Mouse (Mus musculus): ENCODE measurements around the gene Eef1akmt2. TPM values are rescaled to one million over a fixed set of nuclear protein-coding genes. Genes with fewer than 3 reads are reported as not detected.

Gene Eef1akmt2
- total and polyA plus RNA-seq, 3 experiments, result 5.1 to 27.9 (median 19.5) TPM

DNA sequence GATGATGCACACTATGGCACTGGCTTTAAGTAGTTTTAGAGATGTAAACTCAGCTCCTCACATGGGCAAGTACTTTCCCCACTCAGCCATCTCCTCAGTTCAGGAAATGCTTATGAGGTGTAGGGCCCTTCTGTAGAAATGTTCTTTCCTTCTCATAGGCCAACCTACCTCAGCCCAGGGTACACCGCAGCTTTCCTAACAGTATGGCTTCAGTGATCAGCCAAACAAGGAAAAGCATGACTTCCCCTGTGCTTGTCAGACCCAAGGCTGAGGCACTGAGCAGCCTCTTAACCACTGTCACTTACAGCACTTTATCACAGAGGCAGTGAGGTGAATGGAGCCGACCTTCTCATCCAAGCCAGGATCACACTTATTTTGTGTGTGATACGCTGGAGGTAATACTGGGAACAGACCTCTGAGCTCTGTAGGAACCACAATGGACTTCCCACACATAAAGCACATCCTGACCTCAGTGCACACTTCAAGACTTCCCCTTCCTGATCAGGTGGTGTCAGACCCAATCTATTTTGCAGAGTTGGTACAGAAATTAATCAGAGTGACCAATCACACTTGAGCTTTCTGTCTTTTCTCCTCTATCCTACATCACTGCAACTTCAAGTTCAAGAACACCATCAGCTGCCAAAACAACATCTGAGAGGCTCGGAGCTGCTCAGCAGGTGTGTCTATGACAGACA is 64.8 kb downstream of the Eef1akmt2 start:
- DNase-seq, result peak; percentile 5

DNA sequence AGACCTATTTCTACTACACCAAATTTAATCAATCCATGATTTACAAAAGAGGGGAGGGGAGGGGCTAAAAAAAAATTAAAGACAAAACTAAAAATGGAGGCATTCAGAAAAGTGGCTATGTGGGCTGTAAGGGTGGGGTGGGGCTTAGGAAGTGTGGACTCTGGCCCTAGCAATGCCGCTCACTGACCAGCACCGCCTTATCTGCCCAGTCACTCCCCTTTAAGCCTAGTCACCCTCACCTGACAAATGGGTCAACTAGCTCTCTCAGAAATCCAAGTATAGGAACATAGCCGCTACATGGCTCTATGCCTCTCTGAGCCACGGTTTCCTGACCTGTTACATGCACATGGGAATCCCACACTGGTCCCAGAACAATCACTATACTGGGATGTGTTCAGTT is 65.5 kb downstream of the Eef1akmt2 start:
- no peak for DNase-seq

GRCm38 (mm10) chr7:132786522-132786921 is 66.0 kb downstream of the Eef1akmt2 start:
- no peak for DNase-seq

- DNase-seq, result no peak
Measured at GRCm38 (mm10) chr7:132786011-132786410, 66.5 kb downstream of the Eef1akmt2 start.

GRCm38 (mm10) chr7:132784101-132784500 is 68.4 kb downstream of the Eef1akmt2 start:
- DNase-seq, result peak; percentile 12

DNA sequence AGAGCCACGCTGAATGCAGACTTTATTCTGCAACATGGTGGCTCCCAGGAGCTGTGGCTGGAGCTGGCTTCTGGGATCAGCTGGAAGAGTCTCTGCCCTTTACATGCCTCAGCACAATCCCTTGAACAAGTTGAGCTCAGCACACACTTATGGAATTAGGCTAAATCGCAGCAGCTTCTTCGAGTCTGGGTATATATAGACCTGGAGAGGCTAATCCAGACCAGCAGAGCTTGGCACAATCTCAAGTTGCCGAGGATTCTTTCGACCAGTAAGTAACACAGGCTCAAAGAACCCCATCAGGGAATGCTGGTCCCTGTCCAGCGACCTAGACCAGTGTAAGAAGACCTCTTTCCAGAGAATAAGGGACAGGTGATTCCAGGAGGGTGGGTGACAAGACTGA is 70.6 kb downstream of the Eef1akmt2 start:
- DNase-seq, result no peak

GRCm38 (mm10) chr7:132781130-132781814 is 71.2 kb downstream of the Eef1akmt2 start:
- no peak for DNase-seq

- no peak for DNase-seq
Measured at GRCm38 (mm10) chr7:132780611-132781010, 71.9 kb downstream of the Eef1akmt2 start.

- DNase-seq, result no peak
Measured at GRCm38 (mm10) chr7:132778630-132779029, 73.8 kb downstream of the Eef1akmt2 start.

GRCm38 (mm10) chr7:132777728-132778453 is 74.6 kb downstream of the Eef1akmt2 start:
- DNase-seq, result no peak

Other genes starting within 250 kb of the Eef1akmt2 start
- 10 to 100 TPM; 23.0 to 25.2 TPM for gene Lhpp, start 242.0 kb downstream of the Eef1akmt2 start, total RNA-seq (2021)
- 27.8 and 38.6 TPM in 2 replicates for gene Lhpp, start 242.0 kb downstream of the Eef1akmt2 start, polyA plus RNA-seq (2012; rRNA removed)
- 10 to 100 TPM; 61.1 to 69.5 TPM for gene Fam53b, start 38.8 kb downstream of the Eef1akmt2 start, total RNA-seq (2021)
- gene Fam53b, start 38.8 kb downstream of the Eef1akmt2 start, polyA plus RNA-seq (2012; rRNA removed), result 97.5 and 140 TPM in 2 replicates
- gene Abraxas2, start 6.6 kb upstream of the Eef1akmt2 start, total RNA-seq (2021), result 10 to 100 TPM; 29.3 to 44.1 TPM
- 5.8 and 8.3 TPM in 2 replicates for gene Abraxas2, start 6.6 kb upstream of the Eef1akmt2 start, polyA plus RNA-seq (2012; rRNA removed)
- 10 to 100 TPM; 23.2 to 29.2 TPM for gene Zranb1, start 78.5 kb upstream of the Eef1akmt2 start, total RNA-seq (2021)
- 5.0 and 5.3 TPM in 2 replicates for gene Zranb1, start 78.5 kb upstream of the Eef1akmt2 start, polyA plus RNA-seq (2012; rRNA removed)

Data from adrenal gland, adult 2 months (tissue).